Mouse (Mus musculus) CD4-positive, CD25-positive, alpha-beta regulatory T cell, adult 2 months (primary cell): ENCODE measurements at regions not wholly inside any gene's neighbourhood (a gene's known extent, or its start where the extent isn't known, plus 50 kb on each side); places are given as distances from the start of the nearest gene placed in this dataset.

Source experiments
- DNase-seq: peaks from one replicate; pipeline ENCODE4 v3.0.0-alpha.2; 2012; ENCODE audit warnings: low read depth, low spot score

- no peak for DNase-seq
Measured at GRCm38 (mm10) chr13:60427077-60427476, 174.7 kb upstream of the Dapk1 start.

- no peak for DNase-seq
Measured at GRCm38 (mm10) chr13:60427755-60428385, 173.9 kb upstream of the Dapk1 start.

- DNase-seq: peak; percentile 3
Measured at GRCm38 (mm10) chr13:60429148-60429547, 172.6 kb upstream of the Dapk1 start.

GRCm38 (mm10) chr13:60431412-60431811, 170.3 kb upstream of the Dapk1 start:
- no peak for DNase-seq

GRCm38 (mm10) chr13:60434221-60435210, 167.2 kb upstream of the Dapk1 start:
- DNase-seq: no peak

- DNase-seq: no peak
Measured at GRCm38 (mm10) chr13:60435333-60435732, 166.4 kb upstream of the Dapk1 start.

GRCm38 (mm10) chr13:60438177-60438576, 163.6 kb upstream of the Dapk1 start:
- no peak for DNase-seq

- no peak for DNase-seq
Measured at GRCm38 (mm10) chr13:60440586-60440985, 161.2 kb upstream of the Dapk1 start.

GRCm38 (mm10) chr13:60445164-60445563, 156.6 kb upstream of the Dapk1 start:
- DNase-seq: no peak

GRCm38 (mm10) chr13:60446926-60447325, 154.8 kb upstream of the Dapk1 start:
- no peak for DNase-seq

GRCm38 (mm10) chr13:60450721-60451506, 150.8 kb upstream of the Dapk1 start:
- no peak for DNase-seq

GRCm38 (mm10) chr13:60453821-60454483, 147.8 kb upstream of the Dapk1 start:
- DNase-seq: no peak

- no peak for DNase-seq
Measured at GRCm38 (mm10) chr13:60455033-60455619, 146.6 kb upstream of the Dapk1 start.

- no peak for DNase-seq
Measured at GRCm38 (mm10) chr13:60455863-60456551, 145.7 kb upstream of the Dapk1 start.

GRCm38 (mm10) chr13:60457277-60457676, 144.5 kb upstream of the Dapk1 start:
- no peak for DNase-seq

GRCm38 (mm10) chr13:60459002-60459401, 142.7 kb upstream of the Dapk1 start:
- DNase-seq: no peak

GRCm38 (mm10) chr13:60466553-60467313, 135.0 kb upstream of the Dapk1 start:
- no peak for DNase-seq

- peak; percentile 51 for DNase-seq
Measured at GRCm38 (mm10) chr13:60467821-60468579, 133.7 kb upstream of the Dapk1 start.
